In the genomic region with DNA sequence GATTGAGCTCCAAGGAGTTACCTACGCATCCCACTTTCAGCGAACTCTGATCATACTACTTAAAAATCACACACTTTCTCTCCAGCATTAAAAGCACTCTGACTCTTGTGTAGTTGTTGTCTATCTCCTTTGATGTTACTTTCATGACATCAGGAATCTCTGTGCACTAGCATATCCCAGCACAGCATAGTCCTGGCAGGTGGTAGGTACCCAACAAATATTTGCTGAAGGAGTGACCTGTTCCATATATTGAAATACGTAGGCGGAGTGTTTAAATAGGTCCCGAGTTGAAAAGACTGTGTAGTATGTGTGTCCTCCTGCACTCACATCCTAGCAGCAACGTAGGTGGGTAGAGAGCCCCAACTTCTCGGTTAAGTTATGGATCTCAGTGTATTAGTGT, we compare ENCODE assay signal across 11 mouse cellular contexts. TPM values are rescaled to one million over a fixed set of nuclear protein-coding genes. Genes with fewer than 3 reads are reported as not detected.
DNase-seq lines count a peak whose midpoint lies in the region; ATAC-seq and TF ChIP-seq lines count a peak whose summit lies in the region.
"Had no signal": no experiment of that assay in that cellular context is flagged by ENCODE, and none has a peak within 500 bp of the region (broad histone marks: within the 10 kb centered on the region; RNA-seq: fewer than 3 reads in every experiment).

No protein-coding gene starts in this region.

- TF ChIP-seq CTCF in kidney, postnatal 0 days (IDR thresholded peaks at IDR 0.05; ENCODE audit: low read depth), result no peak
- no peak for TF ChIP-seq CTCF in intestine, postnatal 0 days (IDR thresholded peaks at IDR 0.05; ENCODE audit: low read depth)

- no peaks in the 10 kb centered on the region for H3K36me3 ChIP-seq in kidney, postnatal 0 days (ENCODE audit: insufficient read depth, low read length)
- H3K36me3 ChIP-seq in forebrain, embryonic 14.5 days (ENCODE audit: control insufficient read depth, insufficient read depth, low read length), result no peaks in the 10 kb centered on the region
- H3K36me3 ChIP-seq in intestine, postnatal 0 days (ENCODE audit: control insufficient read depth, insufficient read depth), result no peaks in the 10 kb centered on the region
- no peaks in the 10 kb centered on the region for H3K36me3 ChIP-seq in neural tube, embryonic 14.5 days (ENCODE audit: control insufficient read depth, insufficient read depth, low read length)

- no peak overlapping the region for H3K27ac ChIP-seq in kidney, postnatal 0 days
- H3K27ac ChIP-seq in forebrain, embryonic 14.5 days (ENCODE audit: low read depth, low read length), result no peak overlapping the region
- H3K27ac ChIP-seq in intestine, postnatal 0 days (ENCODE audit: low read depth, low read length), result no peak overlapping the region
- H3K27ac ChIP-seq in neural tube, embryonic 14.5 days (ENCODE audit: low read depth, low read length), result no peak overlapping the region

- DNase-seq in kidney, postnatal 0 days (ENCODE audit: low spot score), result no peak
- DNase-seq in kidney, adult 9 months, result no peak
- no peak for DNase-seq in forebrain, embryonic 14.5 days (ENCODE audit: low spot score)
- no peak for DNase-seq in urinary bladder, adult 18-20 months (ENCODE audit: low spot score in 2 of 2)
- no peak for DNase-seq in cerebellum, postnatal 4 days (ENCODE audit: low spot score in 2 of 2)
- DNase-seq in MN1 (ENCODE audit: low spot score), result no peak

- H3K4me2 ChIP-seq in kidney, postnatal 0 days (ENCODE audit: low read length), result 0 out of 2 replicates have a peak overlapping the region, but pooled peaks have one; percentile 71
- H3K4me2 ChIP-seq in forebrain, embryonic 14.5 days (ENCODE audit: low read length), result peak overlapping the region; percentile 92; the same call in 1 of the 2 replicates
- peak overlapping the region; percentile 70 for H3K4me2 ChIP-seq in intestine, postnatal 0 days (replicated peaks; ENCODE audit: low read depth)
- H3K4me2 ChIP-seq in neural tube, embryonic 14.5 days (ENCODE audit: low read depth, low read length), result peak overlapping the region; percentile 77; the same call in 1 of the 2 replicates

- H3K9me3 ChIP-seq in kidney, postnatal 0 days (replicated peaks; ENCODE audit: low read length), result no peaks in the 10 kb centered on the region
- no peaks in the 10 kb centered on the region for H3K9me3 ChIP-seq in forebrain, embryonic 14.5 days (replicated peaks; ENCODE audit: control insufficient read depth, low read length)
- H3K9me3 ChIP-seq in intestine, postnatal 0 days (ENCODE audit: control insufficient read depth), result no peaks in the 10 kb centered on the region
- no peaks in the 10 kb centered on the region for H3K9me3 ChIP-seq in neural tube, embryonic 14.5 days (ENCODE audit: control insufficient read depth, low read length)

- 81% methylated on average over 7 of the region's 7 CpGs for WGBS in kidney, postnatal 0 days
- WGBS in forebrain, embryonic 14.5 days, result 82% methylated on average over 7 of the region's 7 CpGs
- 52% methylated on average over 7 of the region's 7 CpGs for WGBS in intestine, postnatal 0 days
- 88% methylated on average over 7 of the region's 7 CpGs for WGBS in neural tube, embryonic 14.5 days

- H3K4me1 ChIP-seq in kidney, postnatal 0 days (replicated peaks; ENCODE audit: insufficient read depth, low read length), result 0 out of 2 replicates have a peak, but pooled peaks cover 5% of the 10 kb centered on the region
- no peaks in the 10 kb centered on the region for H3K4me1 ChIP-seq in forebrain, embryonic 14.5 days (ENCODE audit: control insufficient read depth, insufficient read depth, low read length)
- H3K4me1 ChIP-seq in intestine, postnatal 0 days (replicated peaks; ENCODE audit: control insufficient read depth, insufficient read depth, low read length), result no peaks in the 10 kb centered on the region
- no peaks in the 10 kb centered on the region for H3K4me1 ChIP-seq in neural tube, embryonic 14.5 days (ENCODE audit: control insufficient read depth, insufficient read depth, low read length)

- no peak overlapping the region for H3K9ac ChIP-seq in kidney, postnatal 0 days (ENCODE audit: low read depth, low read length)
- H3K9ac ChIP-seq in forebrain, embryonic 14.5 days (ENCODE audit: low read length), result no peak overlapping the region
- no peak overlapping the region for H3K9ac ChIP-seq in intestine, postnatal 0 days (ENCODE audit: low read depth, low read length)
- H3K9ac ChIP-seq in neural tube, embryonic 14.5 days (replicated peaks; ENCODE audit: low read depth, low read length), result no peak overlapping the region

- ATAC-seq in kidney, postnatal 0 days (replicated peaks; ENCODE audit: low FRiP score, low read depth), result no peak
- peak; percentile 8; the same call in 1 of the 2 replicates for ATAC-seq in forebrain, embryonic 14.5 days
- ATAC-seq in intestine, postnatal 0 days, result peak; percentile 50
- ATAC-seq in neural tube, embryonic 14.5 days (ENCODE audit: low read depth), result peak; percentile 2; the same call in 1 of the 2 replicates

- H3K27me3 ChIP-seq in kidney, postnatal 0 days (ENCODE audit: insufficient read depth, low read length), result peaks cover 7% of the 10 kb centered on the region; the same call in 1 of the 2 replicates
- 0 out of 2 replicates have a peak, but pooled peaks cover 10% of the 10 kb centered on the region for H3K27me3 ChIP-seq in forebrain, embryonic 14.5 days (replicated peaks; ENCODE audit: control insufficient read depth, insufficient read depth, low read length)
- peaks cover 12% of the 10 kb centered on the region for H3K27me3 ChIP-seq in intestine, postnatal 0 days (replicated peaks; ENCODE audit: control insufficient read depth, insufficient read depth, low read length)
- H3K27me3 ChIP-seq in neural tube, embryonic 14.5 days (ENCODE audit: control insufficient read depth, insufficient read depth, low read length), result 0 out of 2 replicates have a peak, but pooled peaks cover 3% of the 10 kb centered on the region

- H3K4me3 ChIP-seq in kidney, postnatal 0 days (replicated peaks; ENCODE audit: low read depth, low read length), result peak overlapping the region; percentile 48; the same call in 1 of the 2 replicates
- no peak overlapping the region for H3K4me3 ChIP-seq in forebrain, embryonic 14.5 days (ENCODE audit: low read depth, low read length)
- H3K4me3 ChIP-seq in intestine, postnatal 0 days (ENCODE audit: low read depth, low read length), result no peak overlapping the region
- H3K4me3 ChIP-seq in neural tube, embryonic 14.5 days (ENCODE audit: low read depth, low read length), result peak overlapping the region; percentile 69; the same call in 1 of the 2 replicates
- H3K4me3 ChIP-seq: myocyte had no signal

RNA-seq across cellular contexts. Expression of a gene that starts 0.5 kb away (rescaled TPM):
- polyA plus RNA-seq in kidney, postnatal 0 days (2015; fragmentation: Nextera tagmentation; extraction: Ambion mirVana), result 0.13 and 0.17 TPM in 2 replicates
- 1.0 and 1.1 TPM in 2 replicates for polyA plus RNA-seq in forebrain, embryonic 14.5 days (2014; fragmentation: Nextera tagmentation; extraction: Ambion mirVana)
- 0.14 and 0.22 TPM in 2 replicates for polyA plus RNA-seq in intestine, postnatal 0 days (2015; fragmentation: Nextera tagmentation; extraction: Ambion mirVana)
- polyA plus RNA-seq in neural tube, embryonic 14.5 days (2014; fragmentation: Nextera tagmentation; extraction: Ambion mirVana), result 6.1 and 7.2 TPM in 2 replicates
- polyA plus RNA-seq: erythroblast, embryonic 14.5 days; liver, embryonic 16.5 days had no signal

Comparison
In these comparisons a context has a peak if more than half of its experiments do, and no peak if none do; other contexts are left out.
1. H3K4me3 ChIP-seq: peak in kidney, postnatal 0 days (single experiment) and neural tube, embryonic 14.5 days (single experiment); none in forebrain, embryonic 14.5 days (single experiment) and intestine, postnatal 0 days (single experiment).
2. Peak in every context shown above with its lines, with median percentiles within 50 percentile points of each other: H3K4me2 ChIP-seq.